Mouse (Mus musculus) ovary, postnatal 36 days (tissue): ENCODE data around the gene Ccdc57.
"Not testable (repeated sequence)": the region's sequence is repeated elsewhere in the genome, so short reads cannot be mapped to it uniquely, and the experiment has no call there.

ENCODE experiments used
- DNase-seq: peaks from one replicate; pipeline ENCODE4 v3.0.0; 2022; ENCODE audit warnings: low spot score, mixed read lengths

Ccdc57 gene

GRCm38 (mm10) chr11:120903159-120903850 is 29.4 kb downstream of the Ccdc57 start:
- peak; percentile 61 for DNase-seq

- peak; percentile 26 for DNase-seq
Observed at GRCm38 (mm10) chr11:120902487-120903142, 30.1 kb downstream of the Ccdc57 start.

- no peak for DNase-seq
Observed at GRCm38 (mm10) chr11:120901729-120902486, 30.8 kb downstream of the Ccdc57 start.

DNA sequence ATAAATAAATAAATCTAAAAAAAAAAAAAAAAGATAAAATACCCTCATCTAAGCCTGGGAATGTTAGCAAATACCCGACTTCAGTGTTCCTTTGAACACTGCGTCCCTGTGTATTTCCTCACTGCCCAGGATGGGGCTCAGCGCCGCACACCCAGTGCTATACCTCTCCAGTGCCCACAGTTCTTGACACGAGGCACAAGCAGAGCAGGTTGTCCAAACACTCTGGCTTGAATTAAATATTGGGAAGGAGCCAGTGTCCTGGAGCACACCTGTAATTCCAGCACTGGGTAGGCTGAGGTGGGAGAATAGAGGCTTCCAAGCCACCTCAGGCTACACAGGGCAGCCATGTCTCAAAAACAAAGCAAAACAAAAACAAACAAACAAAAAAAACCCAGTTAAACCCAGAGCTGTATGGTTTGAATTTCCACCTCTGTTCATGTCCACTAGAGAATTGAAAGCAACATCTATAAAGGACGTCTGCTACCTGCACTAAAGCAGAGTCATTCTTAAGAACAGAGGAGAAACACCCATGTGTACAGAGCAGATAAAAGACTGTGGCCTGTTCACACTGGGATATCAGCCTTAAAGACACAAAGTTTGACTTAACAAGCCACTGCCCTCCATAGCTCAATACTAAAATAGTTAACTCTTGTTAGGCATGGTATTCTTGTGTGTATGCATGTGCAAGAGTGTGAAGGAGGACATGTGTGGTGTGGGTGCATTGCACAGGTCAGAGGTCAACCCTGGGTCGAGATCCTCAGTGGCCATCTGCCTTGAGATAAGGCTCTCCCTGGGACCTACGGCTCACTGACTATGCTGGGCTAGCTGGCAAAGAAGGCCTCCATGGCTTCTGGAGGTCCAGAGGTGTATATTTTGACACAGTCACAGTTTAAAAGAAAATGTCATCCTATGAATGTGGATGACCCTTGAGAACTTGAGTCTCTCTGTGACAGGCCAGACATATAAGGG is 32.1 kb downstream of the Ccdc57 start:
- no peak for DNase-seq

DNA sequence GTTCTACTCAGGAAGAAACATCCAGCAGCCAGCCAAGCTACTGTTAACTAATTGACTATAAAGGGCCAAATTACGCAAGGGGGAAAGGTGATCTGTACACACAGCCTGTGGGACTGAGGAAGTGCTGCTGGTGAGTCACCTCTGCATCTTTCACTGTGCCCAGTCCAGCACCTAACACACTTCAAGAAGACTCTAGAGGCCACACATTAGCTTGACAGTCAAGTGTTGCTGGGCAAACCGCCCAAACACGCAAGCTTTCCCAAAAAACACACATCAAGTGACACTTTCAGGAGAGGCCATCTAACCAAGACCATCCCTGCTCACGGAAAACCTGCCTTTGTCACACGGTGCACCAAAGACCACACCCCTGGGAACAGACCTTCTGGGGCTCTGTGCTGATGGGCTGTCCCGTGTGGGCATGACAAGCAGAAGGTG is 34.5 kb downstream of the Ccdc57 start:
- no peak for DNase-seq

- DNase-seq: no peak
Observed at GRCm38 (mm10) chr11:120895441-120895840, 37.2 kb downstream of the Ccdc57 start.

DNA sequence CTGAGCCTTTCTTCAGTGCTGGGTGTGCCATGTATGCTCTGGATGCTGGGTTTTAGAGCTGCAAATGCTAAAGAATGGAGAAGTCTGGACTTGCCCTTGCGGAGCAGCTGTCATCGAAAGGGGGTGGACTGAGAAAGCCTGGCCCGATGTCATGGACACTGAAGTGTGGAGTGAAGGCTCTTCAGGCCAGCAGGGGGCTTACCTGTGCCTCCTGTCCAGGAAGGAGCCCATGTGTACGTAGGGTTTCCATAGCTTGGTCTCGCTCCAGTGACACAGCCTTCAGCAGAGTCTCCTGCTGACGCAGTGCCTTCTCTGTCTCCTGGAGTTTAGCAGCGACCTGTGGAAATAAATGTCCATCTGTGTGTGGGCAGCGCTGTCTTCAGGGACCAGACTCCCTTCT is 38.3 kb downstream of the Ccdc57 start:
- no peak for DNase-seq

DNA sequence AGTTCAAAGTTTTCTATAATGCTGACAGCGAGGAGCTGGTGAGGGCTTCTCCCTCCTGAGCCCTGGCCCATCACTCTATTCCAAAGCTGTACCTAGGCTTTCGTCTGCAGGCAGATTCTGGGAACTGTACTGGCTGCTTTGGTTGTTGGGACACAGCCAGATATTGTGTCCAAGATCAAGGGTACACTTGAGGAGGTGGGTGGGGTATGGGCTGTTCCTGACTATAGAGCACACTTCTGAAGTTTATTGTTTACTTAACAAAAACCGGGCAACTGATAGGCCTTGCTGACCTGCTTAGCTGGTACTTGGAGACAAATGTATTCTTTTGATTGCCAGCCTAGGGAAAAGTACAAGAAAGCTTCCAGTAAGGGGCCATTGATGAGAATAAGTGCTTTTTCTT is 43.5 kb downstream of the Ccdc57 start:
- no peak for DNase-seq

- no peak for DNase-seq
Observed at GRCm38 (mm10) chr11:120888718-120889117, 44.0 kb downstream of the Ccdc57 start.

DNA sequence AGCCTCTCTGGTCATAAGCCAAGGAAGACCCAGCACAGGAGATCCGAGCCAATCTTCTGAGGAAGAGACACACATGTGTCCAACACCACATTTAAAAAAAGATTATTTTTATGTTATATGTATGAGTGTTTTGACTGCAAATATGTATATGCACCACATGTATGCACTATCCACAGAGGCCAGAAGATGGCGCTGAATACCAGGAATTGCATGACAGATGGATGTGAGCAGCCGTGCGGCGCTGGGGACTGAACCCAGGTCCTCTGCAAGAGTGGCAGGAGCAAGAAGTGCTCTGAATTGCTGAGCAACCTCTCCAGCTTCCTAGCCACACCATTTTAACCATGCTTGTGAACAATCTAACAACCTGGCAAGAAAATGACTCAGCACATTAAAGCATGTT is 45.2 kb downstream of the Ccdc57 start:
- DNase-seq: no peak

DNA sequence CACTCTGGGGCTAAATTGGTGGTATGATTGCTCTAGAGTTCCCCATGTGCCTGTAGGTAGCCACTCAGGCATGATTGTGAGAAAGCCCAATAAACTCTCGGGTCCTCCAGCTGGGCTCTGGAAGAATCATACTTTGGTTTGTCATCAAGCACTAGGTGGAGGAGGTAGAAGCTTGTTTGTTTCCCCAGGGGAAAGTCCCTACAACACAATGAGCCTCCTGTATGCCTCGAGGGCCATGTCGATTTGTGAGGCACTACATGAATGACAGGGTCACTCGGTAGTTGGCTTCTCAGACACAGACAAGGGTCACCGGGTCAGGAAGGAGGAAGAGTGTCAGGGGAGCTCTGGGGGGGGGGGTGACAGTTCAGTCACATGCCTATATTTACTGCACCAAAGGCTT is 46.2 kb downstream of the Ccdc57 start:
- no peak for DNase-seq

DNA sequence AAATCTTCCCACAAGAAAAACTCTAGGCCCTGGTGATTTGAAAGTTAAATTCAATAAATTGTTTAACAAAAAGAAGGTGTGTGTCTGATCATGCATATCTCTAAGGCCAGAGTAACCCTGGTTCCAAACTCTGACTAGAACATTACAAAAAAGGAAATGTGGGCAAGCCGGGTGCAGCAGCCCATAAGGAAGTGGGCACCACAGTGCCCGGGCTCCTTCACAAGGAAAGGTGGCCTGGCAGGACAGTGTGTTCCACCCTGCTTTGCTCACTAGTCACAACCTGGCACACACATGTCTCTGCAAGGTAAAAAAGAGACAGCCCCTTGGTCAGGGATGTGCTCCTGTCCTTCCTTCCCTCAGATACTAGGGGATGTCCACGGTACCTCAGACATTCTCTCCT is 49.1 kb downstream of the Ccdc57 start:
- no peak for DNase-seq

GRCm38 (mm10) chr11:120882931-120883330 is 49.7 kb downstream of the Ccdc57 start:
- no peak for DNase-seq

DNA sequence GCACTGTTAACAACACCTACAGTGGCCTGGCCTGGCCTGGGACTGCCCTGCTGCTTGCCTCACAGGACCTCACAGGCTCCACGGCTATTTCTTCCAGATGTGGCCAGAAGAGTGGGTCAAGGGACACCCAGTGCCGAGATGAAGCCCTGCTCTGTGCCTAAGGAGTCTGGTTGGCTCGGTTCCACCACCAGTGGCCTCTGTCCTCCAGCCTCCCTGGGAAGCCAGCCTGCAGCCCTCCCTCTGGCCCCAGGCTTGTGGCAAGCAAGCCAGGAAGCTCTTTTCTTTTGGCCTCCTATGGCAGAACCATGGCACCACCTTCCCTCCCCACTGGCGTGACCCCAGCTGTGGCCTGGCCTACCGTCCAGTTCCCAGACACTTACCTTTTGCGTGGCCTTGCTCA is 59.5 kb downstream of the Ccdc57 start:
- DNase-seq: peak; percentile 56

GRCm38 (mm10) chr11:120871521-120871920 is 61.2 kb downstream of the Ccdc57 start:
- no peak for DNase-seq

DNA sequence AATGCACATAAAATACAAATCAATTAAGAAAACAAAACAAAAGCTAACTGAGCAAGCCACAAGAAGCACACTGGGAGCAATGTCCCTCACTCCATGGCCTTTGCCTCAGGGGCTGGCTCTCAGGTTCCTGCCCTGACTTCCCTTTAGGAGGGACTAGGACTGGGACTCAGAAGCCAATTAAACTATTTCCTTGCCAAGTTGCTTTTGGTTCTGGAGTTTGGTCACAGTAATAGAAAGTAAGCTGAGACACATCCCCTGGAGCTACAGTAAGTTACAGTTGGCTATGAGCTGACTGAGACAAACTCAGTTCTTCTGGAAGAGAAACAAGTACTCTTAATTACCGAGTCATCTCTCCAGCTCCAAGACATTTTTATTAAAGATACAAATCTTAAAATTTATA is 66.9 kb downstream of the Ccdc57 start:
- DNase-seq: no peak

GRCm38 (mm10) chr11:120862819-120863218 is 69.9 kb downstream of the Ccdc57 start:
- DNase-seq: peak; percentile 26

- DNase-seq: not testable (repeated sequence)
Observed at GRCm38 (mm10) chr11:120855938-120856337, 76.7 kb downstream of the Ccdc57 start.

DNA sequence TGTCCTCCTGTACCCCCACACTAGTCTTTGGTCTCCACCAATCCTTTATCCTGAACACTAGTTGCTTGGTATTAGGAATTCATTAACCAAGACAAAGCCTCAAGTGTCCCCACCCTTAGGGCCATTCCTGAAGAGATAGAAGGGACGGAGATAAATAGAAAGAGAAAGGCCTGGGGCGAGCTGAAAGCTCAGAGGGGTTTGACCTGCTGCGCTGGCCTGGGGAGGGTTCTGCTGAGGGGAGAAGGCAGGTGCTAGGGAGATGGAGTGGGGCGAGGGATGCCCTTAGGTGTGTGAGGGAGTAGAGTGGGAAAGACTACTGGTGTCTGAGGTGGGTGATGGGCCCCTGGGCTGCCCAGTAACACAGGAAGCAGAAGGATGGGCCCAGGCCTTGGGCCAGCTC is 78.9 kb downstream of the Ccdc57 start:
- no peak for DNase-seq

GRCm38 (mm10) chr11:120853158-120853557 is 79.5 kb downstream of the Ccdc57 start:
- no peak for DNase-seq

- DNase-seq: no peak
Observed at GRCm38 (mm10) chr11:120852083-120852935, 80.4 kb downstream of the Ccdc57 start.
